Mouse (Mus musculus): Measurements from ENCODE around the gene Atg7. TPM values are rescaled to one million over a fixed set of nuclear protein-coding genes. Genes with fewer than 3 reads are reported as not detected.
A peak's percentile ranks its signal among the peaks of the same experiment; 100 is the strongest.

Atg7 gene
- total and polyA plus RNA-seq, 2 experiments from 2014 or later = 16.6 to 17.5 TPM

- TF ChIP-seq CTCF (IDR thresholded peaks at IDR 0.05; ENCODE audit: low read depth) = no peak
- Histone ChIP-seq H3K4me2 (ENCODE audit: low read depth, low read length) (no peak overlapping the region), H3K4me3 (ENCODE audit: low read length) (no peak overlapping the region), H3K9ac (replicated peaks; ENCODE audit: low read length) (no peak overlapping the region), H3K36me3 (ENCODE audit: insufficient read depth, low read length) (no peaks in the 10 kb centered on the region), H3K4me1 (ENCODE audit: insufficient read depth, low read length) (peaks cover 42% of the 10 kb centered on the region), H3K27ac (no peak overlapping the region), H3K27me3 (ENCODE audit: insufficient read depth, low read length) (no peaks in the 10 kb centered on the region), H3K9me3 (ENCODE audit: low read length) (no peaks in the 10 kb centered on the region)
- DNase-seq (ENCODE audit: low spot score) = no peak
- no peak for ATAC-seq
- WGBS = 86% methylated on average over 7 of the region's 7 CpGs
These were observed 252.3 kb downstream of the Atg7 start for GRCm38 (mm10) chr6:114895191-114895590.

- no peak overlapping the region for H3K4me3 ChIP-seq (ENCODE audit: low read length)
- H3K9ac ChIP-seq (replicated peaks; ENCODE audit: low read length) = no peak overlapping the region
- peaks cover 36% of the 10 kb centered on the region for H3K4me1 ChIP-seq (ENCODE audit: insufficient read depth, low read length)
- TF ChIP-seq CTCF (IDR thresholded peaks at IDR 0.05; ENCODE audit: low read depth) = no peak
- WGBS = 56% methylated on average over 2 of the region's 2 CpGs
- no peak overlapping the region for H3K4me2 ChIP-seq (ENCODE audit: low read depth, low read length)
- H3K27me3 ChIP-seq (ENCODE audit: insufficient read depth, low read length) = no peaks in the 10 kb centered on the region
- no peak for ATAC-seq
- H3K27ac ChIP-seq = no peak overlapping the region
- H3K9me3 ChIP-seq (ENCODE audit: low read length) = no peaks in the 10 kb centered on the region
- no peaks in the 10 kb centered on the region for H3K36me3 ChIP-seq (ENCODE audit: insufficient read depth, low read length)
- peak; percentile 56 for DNase-seq (ENCODE audit: low spot score)
These were observed 253.4 kb downstream of the Atg7 start for GRCm38 (mm10) chr6:114896281-114896680.

GRCm38 (mm10) chr6:114898949-114899348 lies 256.1 kb downstream of the Atg7 start:
- 93% methylated on average over 4 of the region's 4 CpGs for WGBS
- TF ChIP-seq CTCF (IDR thresholded peaks at IDR 0.05; ENCODE audit: low read depth) = no peak
- Histone ChIP-seq H3K4me3 (ENCODE audit: low read length) (no peak overlapping the region), H3K36me3 (ENCODE audit: insufficient read depth, low read length) (no peaks in the 10 kb centered on the region), H3K9ac (replicated peaks; ENCODE audit: low read length) (no peak overlapping the region), H3K9me3 (ENCODE audit: low read length) (no peaks in the 10 kb centered on the region), H3K4me1 (ENCODE audit: insufficient read depth, low read length) (peaks cover 35% of the 10 kb centered on the region; the same call in 1 of the 2 replicates), H3K27ac (0 out of 2 replicates have a peak overlapping the region, but pooled peaks have one; percentile 38), H3K4me2 (ENCODE audit: low read depth, low read length) (no peak overlapping the region), H3K27me3 (ENCODE audit: insufficient read depth, low read length) (no peaks in the 10 kb centered on the region)
- DNase-seq (ENCODE audit: low spot score) = no peak
- no peak for ATAC-seq

- ATAC-seq = no peak
- no peak for TF ChIP-seq CTCF (IDR thresholded peaks at IDR 0.05; ENCODE audit: low read depth)
- WGBS = 30% methylated on average over 7 of the region's 7 CpGs
- no peaks in the 10 kb centered on the region for H3K9me3 ChIP-seq (ENCODE audit: low read length)
- H3K4me1 ChIP-seq (ENCODE audit: insufficient read depth, low read length) = peaks cover 32% of the 10 kb centered on the region; the same call in 1 of the 2 replicates
- peak overlapping the region; percentile 29 for H3K4me2 ChIP-seq (ENCODE audit: low read depth, low read length)
- DNase-seq (ENCODE audit: low spot score) = peak; percentile 40
- H3K36me3 ChIP-seq (ENCODE audit: insufficient read depth, low read length) = no peaks in the 10 kb centered on the region
- peak overlapping the region; percentile 61 for H3K27ac ChIP-seq
- no peak overlapping the region for H3K4me3 ChIP-seq (ENCODE audit: low read length)
- no peak overlapping the region for H3K9ac ChIP-seq (replicated peaks; ENCODE audit: low read length)
- H3K27me3 ChIP-seq (ENCODE audit: insufficient read depth, low read length) = no peaks in the 10 kb centered on the region
These were observed 256.8 kb downstream of the Atg7 start for GRCm38 (mm10) chr6:114899652-114900051.

GRCm38 (mm10) chr6:114900194-114900593 lies 257.3 kb downstream of the Atg7 start:
- WGBS = 19% methylated on average over 10 of the region's 10 CpGs
- Histone ChIP-seq H3K4me1 (ENCODE audit: insufficient read depth, low read length) (peaks cover 34% of the 10 kb centered on the region; the same call in 1 of the 2 replicates), H3K4me2 (ENCODE audit: low read depth, low read length) (peak overlapping the region; percentile 29), H3K36me3 (ENCODE audit: insufficient read depth, low read length) (no peaks in the 10 kb centered on the region), H3K9ac (replicated peaks; ENCODE audit: low read length) (no peak overlapping the region), H3K9me3 (ENCODE audit: low read length) (no peaks in the 10 kb centered on the region), H3K27ac (peak overlapping the region; percentile 61), H3K4me3 (ENCODE audit: low read length) (no peak overlapping the region), H3K27me3 (ENCODE audit: insufficient read depth, low read length) (no peaks in the 10 kb centered on the region)
- no peak for TF ChIP-seq CTCF (IDR thresholded peaks at IDR 0.05; ENCODE audit: low read depth)
- DNase-seq (ENCODE audit: low spot score) (peak; percentile 69), ATAC-seq (peak; percentile 81)

GRCm38 (mm10) chr6:114901321-114901824 lies 258.5 kb downstream of the Atg7 start:
- ATAC-seq (no peak), DNase-seq (ENCODE audit: low spot score) (no peak)
- TF ChIP-seq CTCF (IDR thresholded peaks at IDR 0.05; ENCODE audit: low read depth) = no peak
- Histone ChIP-seq H3K27me3 (ENCODE audit: insufficient read depth, low read length) (no peaks in the 10 kb centered on the region), H3K4me3 (ENCODE audit: low read length) (no peak overlapping the region), H3K27ac (peak overlapping the region; percentile 61), H3K9me3 (ENCODE audit: low read length) (no peaks in the 10 kb centered on the region), H3K9ac (replicated peaks; ENCODE audit: low read length) (no peak overlapping the region; the same call in 1 of the 2 replicates), H3K36me3 (ENCODE audit: insufficient read depth, low read length) (no peaks in the 10 kb centered on the region), H3K4me2 (ENCODE audit: low read depth, low read length) (peak overlapping the region; percentile 22; the same call in 1 of the 2 replicates), H3K4me1 (ENCODE audit: insufficient read depth, low read length) (peaks cover 40% of the 10 kb centered on the region; the same call in 1 of the 2 replicates)
- WGBS = 20% methylated on average over 12 of the region's 12 CpGs

GRCm38 (mm10) chr6:114901921-114902320 lies 259.0 kb downstream of the Atg7 start:
- no peak overlapping the region for H3K9ac ChIP-seq (replicated peaks; ENCODE audit: low read length)
- peaks cover 38% of the 10 kb centered on the region; the same call in 1 of the 2 replicates for H3K4me1 ChIP-seq (ENCODE audit: insufficient read depth, low read length)
- no peak overlapping the region for H3K4me3 ChIP-seq (ENCODE audit: low read length)
- no peak for TF ChIP-seq CTCF (IDR thresholded peaks at IDR 0.05; ENCODE audit: low read depth)
- H3K4me2 ChIP-seq (ENCODE audit: low read depth, low read length) = peak overlapping the region; percentile 22; the same call in 1 of the 2 replicates
- H3K27ac ChIP-seq = peak overlapping the region; percentile 61; the same call in 1 of the 2 replicates
- ATAC-seq (no peak; the same call in 1 of the 2 replicates), DNase-seq (ENCODE audit: low spot score) (no peak)
- 31% methylated on average over 4 of the region's 4 CpGs for WGBS
- no peaks in the 10 kb centered on the region for H3K27me3 ChIP-seq (ENCODE audit: insufficient read depth, low read length)
- no peaks in the 10 kb centered on the region for H3K9me3 ChIP-seq (ENCODE audit: low read length)
- no peaks in the 10 kb centered on the region for H3K36me3 ChIP-seq (ENCODE audit: insufficient read depth, low read length)

All from hindbrain, postnatal 0 days (tissue).